8 mouse cellular contexts compared by ENCODE assay signal in the genomic region with DNA sequence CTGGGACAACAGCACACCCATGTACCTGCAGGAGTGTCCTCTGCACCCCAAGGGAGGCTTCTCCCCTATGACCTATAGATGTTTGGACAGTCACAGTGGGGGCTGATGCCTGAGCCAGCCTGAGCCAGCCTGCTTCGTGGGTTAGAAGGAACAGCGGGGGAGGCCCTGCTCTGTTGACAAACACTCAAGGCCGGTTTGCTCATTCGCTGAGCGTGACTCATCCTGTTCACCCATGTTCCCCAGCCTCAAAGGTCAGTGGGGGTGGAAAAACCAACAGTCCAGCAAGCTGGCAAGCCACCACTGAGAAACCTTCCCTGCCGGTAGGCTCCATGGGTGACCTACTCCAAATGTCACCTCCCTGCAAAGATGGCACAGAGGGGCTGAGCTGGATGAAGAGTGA. TPM values are rescaled to one million over a fixed set of nuclear protein-coding genes. Genes with fewer than 3 reads are reported as not detected.
DNase-seq lines count a peak whose midpoint lies in the region; ATAC-seq lines count a peak whose summit lies in the region.
"Had no signal": no experiment of that assay in that cellular context is flagged by ENCODE, and none has a peak within 500 bp of the region (broad histone marks: within the 10 kb centered on the region; RNA-seq: fewer than 3 reads in every experiment).

No protein-coding gene starts in this region.

- no peaks in the 10 kb centered on the region for H3K27me3 ChIP-seq in kidney, embryonic 16.5 days (ENCODE audit: insufficient read depth, low read length)
- H3K27me3 ChIP-seq in embryonic facial prominence, embryonic 10.5 days (replicated peaks; ENCODE audit: low read depth, poor library complexity, severe bottlenecking), result no peaks in the 10 kb centered on the region
- H3K27me3 ChIP-seq in forebrain, embryonic 16.5 days (replicated peaks; ENCODE audit: control insufficient read depth, insufficient read depth, low read length), result no peaks in the 10 kb centered on the region
- no peaks in the 10 kb centered on the region for H3K27me3 ChIP-seq in midbrain, embryonic 10.5 days (ENCODE audit: low read depth, poor library complexity, severe bottlenecking)

- no peak overlapping the region for H3K4me3 ChIP-seq in kidney, embryonic 16.5 days (ENCODE audit: low read length)
- H3K4me3 ChIP-seq in embryonic facial prominence, embryonic 10.5 days, result no peak overlapping the region
- no peak overlapping the region for H3K4me3 ChIP-seq in forebrain, embryonic 16.5 days (replicated peaks; ENCODE audit: low read length)
- H3K4me3 ChIP-seq in midbrain, embryonic 10.5 days, result no peak overlapping the region
- H3K4me3 ChIP-seq: heart, adult 2 months had no signal

- no peaks in the 10 kb centered on the region for H3K9me3 ChIP-seq in kidney, embryonic 16.5 days (ENCODE audit: low read length)
- H3K9me3 ChIP-seq in embryonic facial prominence, embryonic 10.5 days, result no peaks in the 10 kb centered on the region
- no peaks in the 10 kb centered on the region for H3K9me3 ChIP-seq in forebrain, embryonic 16.5 days (ENCODE audit: control insufficient read depth, low read length)
- H3K9me3 ChIP-seq in midbrain, embryonic 10.5 days (replicated peaks), result no peaks in the 10 kb centered on the region

- H3K36me3 ChIP-seq in kidney, embryonic 16.5 days (ENCODE audit: insufficient read depth, low read length), result peaks cover 6% of the 10 kb centered on the region; the same call in 1 of the 2 replicates
- peaks cover 29% of the 10 kb centered on the region for H3K36me3 ChIP-seq in embryonic facial prominence, embryonic 10.5 days (replicated peaks)
- H3K36me3 ChIP-seq in forebrain, embryonic 16.5 days (ENCODE audit: control insufficient read depth, insufficient read depth), result 0 out of 2 replicates have a peak, but pooled peaks cover 4% of the 10 kb centered on the region
- H3K36me3 ChIP-seq in midbrain, embryonic 10.5 days, result peaks cover 21% of the 10 kb centered on the region

- no peak overlapping the region for H3K9ac ChIP-seq in kidney, embryonic 16.5 days (replicated peaks; ENCODE audit: low read length)
- no peak overlapping the region for H3K9ac ChIP-seq in forebrain, embryonic 16.5 days (replicated peaks; ENCODE audit: low read depth, low read length)

- DNase-seq in NIH3T3 (ENCODE audit: low read depth), result peak; percentile 74
- DNase-seq in adrenal gland, postnatal 14 days, result peak; percentile 91
- peak; percentile 61 to 62 for DNase-seq in lung, postnatal 4 days
- DNase-seq in embryonic facial prominence, embryonic 10.5 days (ENCODE audit: low spot score), result no peak
- DNase-seq in midbrain, embryonic 10.5 days (ENCODE audit: low spot score), result no peak

- H3K4me1 ChIP-seq in kidney, embryonic 16.5 days (ENCODE audit: insufficient read depth, low read length), result peaks cover 14% of the 10 kb centered on the region
- H3K4me1 ChIP-seq in embryonic facial prominence, embryonic 10.5 days, result peaks cover 10% of the 10 kb centered on the region
- 0 out of 2 replicates have a peak, but pooled peaks cover 3% of the 10 kb centered on the region for H3K4me1 ChIP-seq in forebrain, embryonic 16.5 days (replicated peaks; ENCODE audit: control insufficient read depth, insufficient read depth, low read length)
- peaks cover 16% of the 10 kb centered on the region for H3K4me1 ChIP-seq in midbrain, embryonic 10.5 days

- peak; percentile 84 for ATAC-seq in kidney, embryonic 16.5 days (ENCODE audit: low FRiP score, low TSS enrichment)
- ATAC-seq in forebrain, embryonic 16.5 days, result no peak

- H3K4me2 ChIP-seq in kidney, embryonic 16.5 days (replicated peaks; ENCODE audit: low read depth, low read length), result no peak overlapping the region
- H3K4me2 ChIP-seq in forebrain, embryonic 16.5 days (ENCODE audit: low read length), result no peak overlapping the region

- H3K27ac ChIP-seq in kidney, embryonic 16.5 days (ENCODE audit: low read length), result no peak overlapping the region
- H3K27ac ChIP-seq in embryonic facial prominence, embryonic 10.5 days (replicated peaks), result no peak overlapping the region
- no peak overlapping the region for H3K27ac ChIP-seq in forebrain, embryonic 16.5 days (ENCODE audit: low read length)
- no peak overlapping the region for H3K27ac ChIP-seq in midbrain, embryonic 10.5 days (replicated peaks)
- H3K27ac ChIP-seq: heart, adult 2 months had no signal

- 23% methylated on average over 6 of the region's 6 CpGs for WGBS in kidney, embryonic 16.5 days
- 69% methylated on average over 6 of the region's 6 CpGs for WGBS in embryonic facial prominence, embryonic 10.5 days
- 83% methylated on average over 6 of the region's 6 CpGs for WGBS in forebrain, embryonic 16.5 days
- WGBS in midbrain, embryonic 10.5 days, result 51% methylated on average over 6 of the region's 6 CpGs

RNA-seq across cellular contexts. Expression of a gene that starts 32.0 kb away (rescaled TPM):
- 46.5 and 50.0 TPM in 2 replicates for total RNA-seq in adrenal gland, postnatal 14 days (2021)
- 27.2 and 28.1 TPM in 2 replicates for polyA plus RNA-seq in kidney, embryonic 16.5 days (2015; fragmentation: Nextera tagmentation; extraction: Ambion mirVana)
- 13.9 and 14.0 TPM in 2 replicates for polyA plus RNA-seq in embryonic facial prominence, embryonic 10.5 days (2016; fragmentation: Nextera tagmentation; extraction: Ambion mirVana)
- polyA plus RNA-seq in forebrain, embryonic 16.5 days (2015; fragmentation: Nextera tagmentation; extraction: Ambion mirVana), result 13.0 and 15.4 TPM in 2 replicates
- 11.8 and 12.5 TPM in 2 replicates for polyA plus RNA-seq in midbrain, embryonic 10.5 days (2016; fragmentation: Nextera tagmentation; extraction: Ambion mirVana)

Comparison
In these comparisons a context has a peak if more than half of its experiments do, and no peak if none do; other contexts are left out.
1. DNase-seq: peak in NIH3T3 (single experiment), adrenal gland, postnatal 14 days (single experiment) and lung, postnatal 4 days (2 of 2); none in embryonic facial prominence, embryonic 10.5 days (single experiment) and midbrain, embryonic 10.5 days (single experiment).